Mouse (Mus musculus) midbrain, embryonic 16.5 days (tissue): ENCODE measurements around the gene Heatr6. TPM values are rescaled to one million over a fixed set of nuclear protein-coding genes. Genes with fewer than 3 reads are reported as not detected.

ENCODE experiments used
- ATAC-seq: fragments of 200-750 bp; cut with Nextera tagmentation; 2 replicates; pipeline ENCODE4 v1.8.0; 2017; ENCODE audit warnings: moderate TSS enrichment
- H3K27ac ChIP-seq: fragments of 300-500 bp; sonication (generic); 2 replicates; pipeline ENCODE4 v1.5.1; 2014; ENCODE audit warnings: mild to moderate bottlenecking, low read length, mixed read lengths
- H3K27me3 ChIP-seq: fragments of 300-500 bp; sonication (generic); 2 replicates; pipeline ENCODE4 v1.6.1; 2014; ENCODE audit warnings: low read depth, low read length, mixed read lengths; ENCODE audit not compliant: control insufficient read depth, insufficient read depth
- H3K36me3 ChIP-seq: fragments of 300-500 bp; sonication (generic); 2 replicates; pipeline ENCODE4 v1.6.1; 2014; ENCODE audit warnings: mild to moderate bottlenecking, low read length, moderate library complexity, mixed read lengths; ENCODE audit not compliant: control insufficient read depth, insufficient read depth
- H3K4me1 ChIP-seq: fragments of 300-500 bp; sonication (generic); 2 replicates; pipeline ENCODE4 v1.6.1; 2014; ENCODE audit warnings: mild to moderate bottlenecking, low read length, mixed read lengths; ENCODE audit not compliant: control insufficient read depth, insufficient read depth
- H3K4me2 ChIP-seq: fragments of 300-500 bp; sonication (generic); 2 replicates; pipeline ENCODE4 v1.6.1; 2014; ENCODE audit warnings: mild to moderate bottlenecking, low read length, mixed read lengths
- H3K4me3 ChIP-seq: fragments of 300-500 bp; sonication (generic); 2 replicates; pipeline ENCODE4 v1.5.1; 2014; ENCODE audit warnings: low read depth, mild to moderate bottlenecking, low read length, moderate library complexity, mixed read lengths
- H3K9ac ChIP-seq: fragments of 300-500 bp; sonication (generic); 2 replicates; pipeline ENCODE4 v1.6.1; 2014; ENCODE audit warnings: low read depth, low read length, mixed read lengths
- H3K9me3 ChIP-seq: fragments of 300-500 bp; sonication (generic); replicated peaks from 2 replicates; pipeline ENCODE4 v1.6.1; 2014; ENCODE audit warnings: mild to moderate bottlenecking, low read length, mixed read lengths; ENCODE audit not compliant: control insufficient read depth, poor library complexity, severe bottlenecking
- WGBS: fragments of 180-500 bp; shearing (Covaris S2); extraction: QIAGEN DNeasy Blood & Tissue Kit; methylation state at CpG from one replicate; pipeline ENCODE4 v1.1.7; 2014; 5-methylcytosine and 5-hydroxymethylcytosine counted together
- polyA plus RNA-seq: library from polyadenylated mRNA; unstranded; fragments of >200 nt; fragmentation: Nextera tagmentation; extraction: Ambion mirVana; gene quantifications from 2 replicates; pipeline ENCODE4 v1.2.1, GENCODE M21; 2015

Heatr6 gene
- polyA plus RNA-seq, 1 experiment from 2014 or later, result 32.2 TPM

- no peaks in the 10 kb centered on the region for H3K4me1 ChIP-seq
- no peaks in the 10 kb centered on the region for H3K27me3 ChIP-seq
- no peak overlapping the region for H3K9ac ChIP-seq
- H3K4me2 ChIP-seq, result no peak overlapping the region
- no peak overlapping the region for H3K27ac ChIP-seq
- WGBS, result 89% methylated on average over 1 of the region's 1 CpGs
- ATAC-seq, result no peak
- H3K36me3 ChIP-seq, result no peaks in the 10 kb centered on the region
- H3K9me3 ChIP-seq, result peaks cover 6% of the 10 kb centered on the region; the same call in 1 of the 2 replicates
- H3K4me3 ChIP-seq, result no peak overlapping the region
Measured at GRCm38 (mm10) chr11:83731116-83731515, 22.4 kb upstream of the Heatr6 start.

GRCm38 (mm10) chr11:83733071-83733640, 20.3 kb upstream of the Heatr6 start:
- no peaks in the 10 kb centered on the region for H3K27me3 ChIP-seq
- no peak overlapping the region for H3K4me3 ChIP-seq
- no peak overlapping the region for H3K9ac ChIP-seq
- WGBS, result 84% methylated on average over 5 of the region's 5 CpGs
- H3K36me3 ChIP-seq, result no peaks in the 10 kb centered on the region
- H3K4me1 ChIP-seq, result no peaks in the 10 kb centered on the region
- ATAC-seq, result no peak
- no peak overlapping the region for H3K27ac ChIP-seq
- H3K9me3 ChIP-seq, result peaks cover 6% of the 10 kb centered on the region; the same call in 1 of the 2 replicates
- H3K4me2 ChIP-seq, result no peak overlapping the region

GRCm38 (mm10) chr11:83734215-83734614, 19.3 kb upstream of the Heatr6 start:
- Histone ChIP-seq H3K4me3 (no peak overlapping the region), H3K27ac (no peak overlapping the region), H3K9ac (no peak overlapping the region), H3K4me1 (no peaks in the 10 kb centered on the region), H3K9me3 (peaks cover 6% of the 10 kb centered on the region; the same call in 1 of the 2 replicates), H3K4me2 (no peak overlapping the region), H3K36me3 (no peaks in the 10 kb centered on the region), H3K27me3 (no peaks in the 10 kb centered on the region)
- WGBS, result 89% methylated on average over 1 of the region's 1 CpGs
- no peak for ATAC-seq

GRCm38 (mm10) chr11:83735881-83736280, 17.6 kb upstream of the Heatr6 start:
- Histone ChIP-seq H3K4me1 (no peaks in the 10 kb centered on the region), H3K27ac (no peak overlapping the region), H3K9ac (no peak overlapping the region), H3K4me2 (no peak overlapping the region), H3K4me3 (no peak overlapping the region), H3K27me3 (peaks cover 3% of the 10 kb centered on the region; the same call in 1 of the 2 replicates), H3K9me3 (peaks cover 6% of the 10 kb centered on the region; the same call in 1 of the 2 replicates), H3K36me3 (no peaks in the 10 kb centered on the region)
- 82% methylated on average over 2 of the region's 2 CpGs for WGBS
- no peak for ATAC-seq

GRCm38 (mm10) chr11:83737109-83737558, 16.4 kb upstream of the Heatr6 start:
- no peak overlapping the region for H3K4me2 ChIP-seq
- H3K27me3 ChIP-seq, result peaks cover 7% of the 10 kb centered on the region
- no peaks in the 10 kb centered on the region for H3K4me1 ChIP-seq
- H3K4me3 ChIP-seq, result no peak overlapping the region
- no peak overlapping the region for H3K9ac ChIP-seq
- no peaks in the 10 kb centered on the region for H3K36me3 ChIP-seq
- 87% methylated on average over 3 of the region's 3 CpGs for WGBS
- no peak overlapping the region for H3K27ac ChIP-seq
- no peak for ATAC-seq
- peaks cover 6% of the 10 kb centered on the region; the same call in 1 of the 2 replicates for H3K9me3 ChIP-seq

GRCm38 (mm10) chr11:83739241-83739640, 14.3 kb upstream of the Heatr6 start:
- H3K27ac ChIP-seq, result no peak overlapping the region
- no peak overlapping the region for H3K4me3 ChIP-seq
- peaks cover 7% of the 10 kb centered on the region for H3K27me3 ChIP-seq
- H3K4me2 ChIP-seq, result no peak overlapping the region
- no peak overlapping the region for H3K9ac ChIP-seq
- 0 out of 2 replicates have a peak, but pooled peaks cover under 1% of the 10 kb centered on the region for H3K9me3 ChIP-seq
- WGBS, result 29% methylated on average over 5 of the region's 5 CpGs
- ATAC-seq, result no peak
- H3K4me1 ChIP-seq, result no peaks in the 10 kb centered on the region
- no peaks in the 10 kb centered on the region for H3K36me3 ChIP-seq

- Histone ChIP-seq H3K27ac (no peak overlapping the region), H3K4me3 (no peak overlapping the region), H3K27me3 (peaks cover 7% of the 10 kb centered on the region), H3K36me3 (no peaks in the 10 kb centered on the region), H3K4me1 (no peaks in the 10 kb centered on the region), H3K9ac (no peak overlapping the region), H3K9me3 (no peaks in the 10 kb centered on the region), H3K4me2 (no peak overlapping the region)
- no peak for ATAC-seq
- 81% methylated on average over 4 of the region's 4 CpGs for WGBS
Measured at GRCm38 (mm10) chr11:83740443-83740991, 13.0 kb upstream of the Heatr6 start.

- H3K27ac ChIP-seq, result no peak overlapping the region
- peaks cover 9% of the 10 kb centered on the region for H3K27me3 ChIP-seq
- no peaks in the 10 kb centered on the region for H3K9me3 ChIP-seq
- no peaks in the 10 kb centered on the region for H3K4me1 ChIP-seq
- H3K9ac ChIP-seq, result no peak overlapping the region
- no peaks in the 10 kb centered on the region for H3K36me3 ChIP-seq
- no peak overlapping the region for H3K4me2 ChIP-seq
- no peak for ATAC-seq
- 85% methylated on average over 5 of the region's 5 CpGs for WGBS
- H3K4me3 ChIP-seq, result no peak overlapping the region
Measured at GRCm38 (mm10) chr11:83741841-83742240, 11.7 kb upstream of the Heatr6 start.

GRCm38 (mm10) chr11:83742731-83743355, 10.7 kb upstream of the Heatr6 start:
- Histone ChIP-seq H3K27me3 (peaks cover 12% of the 10 kb centered on the region), H3K4me1 (no peaks in the 10 kb centered on the region), H3K9ac (no peak overlapping the region), H3K36me3 (no peaks in the 10 kb centered on the region), H3K27ac (no peak overlapping the region), H3K9me3 (no peaks in the 10 kb centered on the region), H3K4me2 (no peak overlapping the region), H3K4me3 (no peak overlapping the region)
- ATAC-seq, result no peak
- 74% methylated on average over 9 of the region's 9 CpGs for WGBS
